Mouse (Mus musculus) CD4-positive, CD25-positive, alpha-beta regulatory T cell, adult 9 weeks (primary cell): ENCODE measurements around the gene S100a14. TPM values are rescaled to one million over a fixed set of nuclear protein-coding genes. Genes with fewer than 3 reads are reported as not detected.

Experiments
- polyA plus RNA-seq: library from polyadenylated mRNA; unstranded; fragments of 100-300 nt; shearing (Covaris generic); gene quantifications from one replicate; pipeline ENCODE4 v1.2.1, GENCODE M21; 2017

S100a14 gene
- not detected for polyA plus RNA-seq

DNA sequence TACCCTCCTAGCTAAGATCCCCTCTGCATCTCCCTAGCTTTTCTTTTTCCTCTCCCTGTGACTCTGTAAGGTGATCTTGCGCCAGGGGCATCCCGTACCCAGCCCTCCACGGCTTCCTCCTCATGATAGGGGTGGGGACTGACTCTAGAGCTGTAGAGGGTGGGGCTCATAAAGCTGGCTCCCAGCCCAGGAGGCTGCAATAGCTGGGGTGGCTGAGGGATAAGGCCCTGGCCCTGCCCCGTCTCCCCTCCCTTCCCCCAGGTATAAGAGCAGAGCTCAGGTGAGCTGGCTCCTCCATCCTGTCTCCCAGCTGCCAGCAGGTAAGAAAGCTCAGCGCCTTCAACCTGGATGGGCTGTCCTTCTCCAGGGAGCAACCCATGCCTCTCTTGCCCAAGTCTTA lies at the start of gene S100a14:
S100a14 (plus strand) TSS at position 277 of the 400 bp plus-strand sequence.

GRCm38 (mm10) chr3:90490696-90491256 lies 35.9 kb upstream of the S100a14 start, which contains the start of gene Snapin:
Snapin (minus strand) TSS chr3:90491033.

DNA sequence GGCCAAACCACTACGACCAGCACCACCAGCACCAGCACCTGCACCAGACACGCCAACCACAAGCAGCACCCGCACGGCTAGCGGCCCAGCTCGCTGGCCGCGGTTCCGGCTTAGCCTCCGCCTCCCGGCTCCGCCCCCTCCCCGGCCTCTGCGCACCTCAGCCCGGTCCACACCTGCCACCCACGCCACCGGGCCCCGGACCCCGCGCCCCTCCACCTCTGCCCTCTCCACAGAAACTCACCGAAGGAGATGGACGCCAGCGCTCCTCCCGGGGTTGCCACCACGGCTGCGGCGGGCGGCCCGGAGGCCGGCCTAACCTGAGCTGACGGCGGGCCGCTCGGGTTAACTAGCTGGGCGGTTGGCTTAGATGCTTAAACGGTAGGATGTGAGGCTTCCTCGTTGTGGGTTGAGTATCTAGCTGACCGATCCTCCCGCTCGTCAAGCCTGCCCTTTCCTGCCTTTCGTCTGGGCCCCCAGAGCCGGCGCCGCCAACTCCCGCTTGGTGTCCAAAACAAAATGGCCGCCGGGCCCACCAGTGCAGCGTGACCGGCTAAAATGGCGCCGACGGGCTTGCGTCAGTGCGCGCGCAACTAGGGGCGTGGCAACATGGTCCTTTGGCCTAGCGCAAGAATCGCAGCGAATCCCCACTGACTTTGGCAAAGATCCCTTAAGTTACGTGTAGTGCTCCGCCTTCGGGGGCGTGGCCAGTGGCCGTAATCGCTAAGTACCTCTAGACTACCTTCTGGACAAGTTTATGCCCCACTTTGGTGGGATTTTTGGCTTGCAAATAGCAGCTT lies 17.5 kb upstream of the S100a14 start, which contains the start of gene Chtop:
Chtop (minus strand) TSS at position 549 of the 797 bp plus-strand sequence.

GRCm38 (mm10) chr3:90513796-90514590 lies 12.7 kb upstream of the S100a14 start, which contains the start of the genes S100a1 and S100a13:
S100a1 (minus strand) TSS chr3:90514392.
S100a13 (plus strand) TSS chr3:90514435.

DNA sequence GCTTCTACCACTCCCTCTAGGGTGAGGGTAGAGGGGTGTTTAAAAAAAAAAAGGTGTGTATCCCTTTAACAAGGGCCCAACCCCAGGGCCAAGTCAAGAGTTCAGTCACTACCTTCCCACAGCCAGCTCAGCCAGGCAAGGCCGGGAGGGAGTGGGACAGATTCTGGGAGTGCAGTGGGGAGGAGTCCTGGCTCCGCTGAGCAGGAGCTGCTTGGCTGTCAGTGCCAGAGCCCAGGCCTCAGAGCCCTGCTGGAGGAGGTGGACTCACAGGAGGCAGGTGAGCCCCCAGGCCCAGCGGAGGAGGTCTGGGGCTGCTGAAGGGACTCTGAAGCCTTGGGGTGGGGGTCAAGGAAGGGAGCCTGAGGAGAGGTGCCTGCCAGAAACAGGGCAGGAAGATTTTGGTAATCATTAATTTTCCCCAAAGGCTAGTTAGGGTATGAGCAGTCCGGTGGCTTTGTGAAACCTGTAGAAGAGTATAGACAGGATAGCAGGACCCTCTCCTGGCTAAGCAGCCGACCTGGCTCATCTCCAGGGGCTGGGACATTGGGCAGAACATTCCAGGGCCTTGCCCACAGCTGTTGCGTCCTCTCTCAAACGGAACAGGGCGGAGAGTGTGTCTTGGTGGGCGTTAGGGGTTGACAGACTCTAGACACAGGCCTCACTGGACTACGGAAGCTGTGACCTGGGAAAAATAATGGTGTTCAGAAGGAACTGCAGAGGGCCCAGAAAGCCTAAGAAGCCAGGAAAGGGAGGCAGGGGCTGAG lies 10.7 kb downstream of the S100a14 start, which contains the start of gene S100a16:
S100a16 (plus strand) TSS at position 114 of the 764 bp plus-strand sequence.

DNA sequence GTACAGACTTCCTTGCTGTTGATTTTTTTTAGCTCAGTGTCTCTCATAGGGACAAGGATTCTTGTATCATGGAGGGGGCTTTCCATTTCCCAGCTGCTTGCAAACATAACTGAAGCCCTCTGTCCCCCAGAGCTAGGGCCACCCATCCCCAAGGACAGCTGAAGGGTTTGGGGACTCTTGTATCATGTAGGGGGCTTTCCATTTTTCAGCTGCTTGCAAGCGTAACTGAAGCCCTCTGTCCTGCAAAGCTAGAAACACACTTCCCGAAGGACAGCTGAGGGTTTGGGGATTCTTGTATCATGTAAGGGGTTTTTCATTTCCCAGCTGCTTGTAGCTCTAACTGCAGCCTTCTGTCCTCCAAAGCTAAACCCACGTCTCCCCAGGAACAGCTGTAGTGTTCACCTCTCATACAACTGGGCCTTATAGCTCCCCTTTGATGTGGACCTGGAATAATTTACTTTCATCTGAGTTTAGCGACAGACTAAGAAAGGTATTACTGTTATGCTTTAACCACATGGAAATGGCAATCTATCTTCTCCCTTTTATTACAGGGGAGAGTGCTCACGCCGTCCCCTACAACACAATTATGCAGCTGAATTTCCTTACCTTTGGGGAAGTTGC lies 33.5 kb downstream of the S100a14 start, which contains the start of gene S100a3:
S100a3 (plus strand) TSS at position 571 of the 621 bp plus-strand sequence.

Other genes starting within 250 kb of the S100a14 start
- gene Gatad2b, start 233.7 kb upstream of the S100a14 start, polyA plus RNA-seq, result 13.5 TPM
- 0.40 TPM for gene Slc27a3, start 136.9 kb upstream of the S100a14 start, polyA plus RNA-seq
- 41.4 TPM for gene Ints3, start 93.2 kb upstream of the S100a14 start, polyA plus RNA-seq
- not detected for gene Npr1, start 61.0 kb upstream of the S100a14 start, polyA plus RNA-seq
- 117 TPM for gene Ilf2, start 50.7 kb upstream of the S100a14 start, polyA plus RNA-seq
- gene Snapin, start 35.8 kb upstream of the S100a14 start, polyA plus RNA-seq, result 93.2 TPM
- 193 TPM for gene Chtop, start 17.4 kb upstream of the S100a14 start, polyA plus RNA-seq
- 3.7 TPM for gene S100a1, start 12.5 kb upstream of the S100a14 start, polyA plus RNA-seq
- 154 TPM for gene S100a13, start 12.4 kb upstream of the S100a14 start, polyA plus RNA-seq
- not detected for gene S100a16, start 10.4 kb downstream of the S100a14 start, polyA plus RNA-seq
- 1.9 TPM for gene S100a3, start 33.7 kb downstream of the S100a14 start, polyA plus RNA-seq
- not detected for gene S100a2, start 63.4 kb downstream of the S100a14 start, polyA plus RNA-seq
- gene Gm42674, start 75.0 kb downstream of the S100a14 start, polyA plus RNA-seq, result not detected
- 213 TPM for gene S100a4, start 76.9 kb downstream of the S100a14 start, polyA plus RNA-seq
- not detected for gene S100a5, start 81.7 kb downstream of the S100a14 start, polyA plus RNA-seq
- 296 TPM for gene S100a6, start 86.0 kb downstream of the S100a14 start, polyA plus RNA-seq
- not detected for gene S100a7a, start 127.2 kb downstream of the S100a14 start, polyA plus RNA-seq
- not detected for gene S100a8, start 142.1 kb downstream of the S100a14 start, polyA plus RNA-seq
- not detected for gene S100a9, start 168.9 kb downstream of the S100a14 start, polyA plus RNA-seq
- gene Pglyrp4, start 200.1 kb downstream of the S100a14 start, polyA plus RNA-seq, result not detected